Mouse (Mus musculus): ENCODE results near the gene Srrm3. TPM values are rescaled to one million over a fixed set of nuclear protein-coding genes. Genes with fewer than 3 reads are reported as not detected.
A peak's percentile ranks its signal among the peaks of the same experiment; 100 is the strongest.

Srrm3 gene
- polyA plus RNA-seq, 1 experiment from 2014 or later, result 124 TPM

- no peaks in the 10 kb centered on the region for H3K9me3 ChIP-seq
- peaks cover 62% of the 10 kb centered on the region for H3K4me1 ChIP-seq (replicated peaks)
- H3K27ac ChIP-seq, result peak overlapping the region; percentile 95
- WGBS, result 1% methylated on average over 15 of the region's 15 CpGs
- H3K4me2 ChIP-seq (replicated peaks), result peak overlapping the region; percentile 50
- peak overlapping the region; percentile 61; the same call in 1 of the 2 replicates for H3K9ac ChIP-seq (replicated peaks)
- ATAC-seq, result peak; percentile 95
- H3K27me3 ChIP-seq, result peaks cover 23% of the 10 kb centered on the region
- H3K36me3 ChIP-seq, result peaks cover 10% of the 10 kb centered on the region
- no peak overlapping the region; the same call in 1 of the 2 replicates for H3K4me3 ChIP-seq (replicated peaks)
These were observed 44.3 kb downstream of the Srrm3 start for GRCm38 (mm10) chr5:135851024-135851423.

- peak overlapping the region; percentile 61; the same call in 1 of the 2 replicates for H3K9ac ChIP-seq (replicated peaks)
- peaks cover 14% of the 10 kb centered on the region for H3K36me3 ChIP-seq
- no peaks in the 10 kb centered on the region for H3K9me3 ChIP-seq
- ATAC-seq, result no peak; the same call in 1 of the 2 replicates
- peak overlapping the region; percentile 50 for H3K4me2 ChIP-seq (replicated peaks)
- peaks cover 65% of the 10 kb centered on the region for H3K4me1 ChIP-seq (replicated peaks)
- H3K27me3 ChIP-seq, result peaks cover 28% of the 10 kb centered on the region
- H3K27ac ChIP-seq, result peak overlapping the region; percentile 95
- 5% methylated on average over 11 of the region's 14 CpGs for WGBS
- peak overlapping the region; percentile 8; the same call in 1 of the 2 replicates for H3K4me3 ChIP-seq (replicated peaks)
These were observed 44.8 kb downstream of the Srrm3 start for GRCm38 (mm10) chr5:135851481-135851880.

- 5% methylated on average over 10 of the region's 10 CpGs for WGBS
- peak overlapping the region; percentile 26 for H3K4me3 ChIP-seq (replicated peaks)
- no peak for ATAC-seq
- H3K27me3 ChIP-seq, result peaks cover 37% of the 10 kb centered on the region
- H3K9ac ChIP-seq (replicated peaks), result peak overlapping the region; percentile 61
- H3K27ac ChIP-seq, result peak overlapping the region; percentile 95
- H3K9me3 ChIP-seq, result no peaks in the 10 kb centered on the region
- H3K4me1 ChIP-seq (replicated peaks), result peaks cover 72% of the 10 kb centered on the region
- peaks cover 8% of the 10 kb centered on the region for H3K36me3 ChIP-seq
- H3K4me2 ChIP-seq (replicated peaks), result peak overlapping the region; percentile 50
These were observed 45.7 kb downstream of the Srrm3 start for GRCm38 (mm10) chr5:135852421-135852820.

- Histone ChIP-seq H3K27ac (0 out of 2 replicates have a peak overlapping the region, but pooled peaks have one; percentile 32), H3K9me3 (no peaks in the 10 kb centered on the region), H3K4me3 (replicated peaks) (no peak overlapping the region), H3K36me3 (peaks cover 12% of the 10 kb centered on the region), H3K4me1 (replicated peaks) (peaks cover 65% of the 10 kb centered on the region), H3K27me3 (peaks cover 50% of the 10 kb centered on the region), H3K4me2 (replicated peaks) (no peak overlapping the region), H3K9ac (replicated peaks) (0 out of 2 replicates have a peak overlapping the region, but pooled peaks have one; percentile 20)
- no peak for ATAC-seq
- WGBS, result 63% methylated on average over 7 of the region's 7 CpGs
These were observed 47.0 kb downstream of the Srrm3 start for GRCm38 (mm10) chr5:135853731-135854130.

- peaks cover 12% of the 10 kb centered on the region for H3K36me3 ChIP-seq
- H3K9ac ChIP-seq (replicated peaks), result no peak overlapping the region; the same call in 1 of the 2 replicates
- H3K9me3 ChIP-seq, result no peaks in the 10 kb centered on the region
- peaks cover 55% of the 10 kb centered on the region for H3K27me3 ChIP-seq
- H3K4me1 ChIP-seq (replicated peaks), result peaks cover 53% of the 10 kb centered on the region
- no peak overlapping the region for H3K27ac ChIP-seq
- no peak overlapping the region for H3K4me2 ChIP-seq (replicated peaks)
- WGBS, result 2% methylated on average over 4 of the region's 4 CpGs
- ATAC-seq, result peak; percentile 42; the same call in 1 of the 2 replicates
- no peak overlapping the region for H3K4me3 ChIP-seq (replicated peaks)
These were observed 48.5 kb downstream of the Srrm3 start for GRCm38 (mm10) chr5:135855156-135855555.

- H3K9ac ChIP-seq (replicated peaks), result no peak overlapping the region
- H3K27ac ChIP-seq, result no peak overlapping the region
- ATAC-seq, result no peak
- peaks cover 55% of the 10 kb centered on the region for H3K27me3 ChIP-seq
- WGBS, result 44% methylated on average over 8 of the region's 8 CpGs
- H3K36me3 ChIP-seq, result peaks cover 19% of the 10 kb centered on the region; the same call in 1 of the 2 replicates
- H3K4me3 ChIP-seq (replicated peaks), result no peak overlapping the region
- H3K4me2 ChIP-seq (replicated peaks), result no peak overlapping the region
- H3K9me3 ChIP-seq, result no peaks in the 10 kb centered on the region
- peaks cover 31% of the 10 kb centered on the region for H3K4me1 ChIP-seq (replicated peaks)
These were observed 60.0 kb downstream of the Srrm3 start for GRCm38 (mm10) chr5:135866662-135867061.

- peak overlapping the region; percentile 84 for H3K4me2 ChIP-seq (replicated peaks)
- peaks cover 45% of the 10 kb centered on the region for H3K27me3 ChIP-seq
- no peaks in the 10 kb centered on the region for H3K9me3 ChIP-seq
- peak; percentile 68 for ATAC-seq
- peak overlapping the region; percentile 44 for H3K4me3 ChIP-seq (replicated peaks)
- H3K4me1 ChIP-seq (replicated peaks), result peaks cover 32% of the 10 kb centered on the region
- H3K9ac ChIP-seq (replicated peaks), result peak overlapping the region; percentile 80
- H3K36me3 ChIP-seq, result peaks cover 15% of the 10 kb centered on the region; the same call in 1 of the 2 replicates
- H3K27ac ChIP-seq, result peak overlapping the region; percentile 76
- WGBS, result under 1% methylated on average over 89 of the region's 89 CpGs
These were observed 61.2 kb downstream of the Srrm3 start for GRCm38 (mm10) chr5:135867637-135868593.

GRCm38 (mm10) chr5:135868653-135869052 is 62.0 kb downstream of the Srrm3 start:
- Histone ChIP-seq H3K9me3 (no peaks in the 10 kb centered on the region), H3K4me1 (replicated peaks) (peaks cover 38% of the 10 kb centered on the region), H3K27me3 (peaks cover 48% of the 10 kb centered on the region), H3K27ac (0 out of 2 replicates have a peak overlapping the region, but pooled peaks have one; percentile 30), H3K4me3 (replicated peaks) (peak overlapping the region; percentile 44), H3K4me2 (replicated peaks) (peak overlapping the region; percentile 84), H3K9ac (replicated peaks) (peak overlapping the region; percentile 80), H3K36me3 (peaks cover 19% of the 10 kb centered on the region)
- ATAC-seq, result no peak
- 1% methylated on average over 27 of the region's 27 CpGs for WGBS

- peak overlapping the region; percentile 84; the same call in 1 of the 2 replicates for H3K4me2 ChIP-seq (replicated peaks)
- H3K4me1 ChIP-seq (replicated peaks), result peaks cover 38% of the 10 kb centered on the region
- H3K36me3 ChIP-seq, result peaks cover 11% of the 10 kb centered on the region
- no peak overlapping the region for H3K4me3 ChIP-seq (replicated peaks)
- WGBS, result 64% methylated on average over 14 of the region's 14 CpGs
- no peaks in the 10 kb centered on the region for H3K9me3 ChIP-seq
- H3K27me3 ChIP-seq, result peaks cover 52% of the 10 kb centered on the region
- ATAC-seq, result no peak
- no peak overlapping the region for H3K27ac ChIP-seq
- peak overlapping the region; percentile 80; the same call in 1 of the 2 replicates for H3K9ac ChIP-seq (replicated peaks)
These were observed 63.2 kb downstream of the Srrm3 start for GRCm38 (mm10) chr5:135869661-135870423.

- Histone ChIP-seq H3K27me3 (peaks cover 52% of the 10 kb centered on the region), H3K27ac (no peak overlapping the region), H3K4me2 (replicated peaks) (no peak overlapping the region), H3K36me3 (peaks cover 11% of the 10 kb centered on the region), H3K4me3 (replicated peaks) (no peak overlapping the region), H3K9me3 (no peaks in the 10 kb centered on the region), H3K4me1 (replicated peaks) (peaks cover 38% of the 10 kb centered on the region), H3K9ac (replicated peaks) (no peak overlapping the region)
- ATAC-seq, result no peak
- WGBS, result 96% methylated on average over 5 of the region's 5 CpGs
These were observed 63.8 kb downstream of the Srrm3 start for GRCm38 (mm10) chr5:135870505-135870904.

GRCm38 (mm10) chr5:135872996-135873395 is 66.3 kb downstream of the Srrm3 start:
- H3K36me3 ChIP-seq, result peaks cover 11% of the 10 kb centered on the region
- no peak overlapping the region for H3K4me3 ChIP-seq (replicated peaks)
- H3K4me2 ChIP-seq (replicated peaks), result no peak overlapping the region
- H3K27me3 ChIP-seq, result peaks cover 42% of the 10 kb centered on the region
- 0 out of 2 replicates have a peak overlapping the region, but pooled peaks have one; percentile 8 for H3K9ac ChIP-seq (replicated peaks)
- H3K4me1 ChIP-seq (replicated peaks), result peaks cover 30% of the 10 kb centered on the region
- H3K27ac ChIP-seq, result no peak overlapping the region
- WGBS, result 13% methylated on average over 16 of the region's 16 CpGs
- ATAC-seq, result peak; percentile 7; the same call in 1 of the 2 replicates
- no peaks in the 10 kb centered on the region for H3K9me3 ChIP-seq
